Mouse (Mus musculus) hindbrain, postnatal 0 days (tissue): Measurements from ENCODE around the gene Tdrd5. TPM values are rescaled to one million over a fixed set of nuclear protein-coding genes. Genes with fewer than 3 reads are reported as not detected.
"Not testable (repeated sequence)": the region's sequence is repeated elsewhere in the genome, so short reads cannot be mapped to it uniquely, and the experiment has no call there.

Source experiments
- ATAC-seq: fragments of 200-750 bp; cut with Nextera tagmentation; 2 replicates; pipeline ENCODE4 v1.8.0; 2017; ENCODE audit warnings: mild to moderate bottlenecking, moderate TSS enrichment, moderate library complexity
- DNase-seq: peaks from one replicate; pipeline ENCODE4 v3.0.0-alpha.2; 2015; ENCODE audit warnings: low spot score
- H3K27ac ChIP-seq: fragments of 300-500 bp; sonication (generic); 2 replicates; pipeline ENCODE4 v1.5.1; 2014; ENCODE audit warnings: mild to moderate bottlenecking
- H3K27me3 ChIP-seq: fragments of 300-500 bp; sonication (generic); 2 replicates; pipeline ENCODE4 v1.6.1; 2014; ENCODE audit warnings: low read length, mixed read lengths; ENCODE audit not compliant: insufficient read depth
- H3K36me3 ChIP-seq: fragments of 300-500 bp; sonication (generic); 2 replicates; pipeline ENCODE4 v1.6.1; 2014; ENCODE audit warnings: low read length, mixed read lengths; ENCODE audit not compliant: insufficient read depth
- H3K4me1 ChIP-seq: fragments of 300-500 bp; sonication (generic); 2 replicates; pipeline ENCODE4 v1.6.1; 2014; ENCODE audit warnings: antibody characterized with exemption, low read length, mixed read lengths; ENCODE audit not compliant: insufficient read depth
- H3K4me2 ChIP-seq: fragments of 300-500 bp; sonication (generic); 2 replicates; pipeline ENCODE4 v1.6.1; 2014; ENCODE audit warnings: low read depth, mild to moderate bottlenecking, low read length, moderate library complexity, mixed read lengths
- H3K4me3 ChIP-seq: fragments of 300-500 bp; sonication (generic); 2 replicates; pipeline ENCODE4 v1.5.1; 2014; ENCODE audit warnings: low read length
- H3K9ac ChIP-seq: fragments of 300-500 bp; sonication (generic); replicated peaks from 2 replicates; pipeline ENCODE4 v1.6.1; 2014; ENCODE audit warnings: mild to moderate bottlenecking, low read length, moderate library complexity, mixed read lengths
- H3K9me3 ChIP-seq: fragments of 300-500 bp; sonication (generic); 2 replicates; pipeline ENCODE4 v1.6.1; 2016; ENCODE audit warnings: low read length, mixed read lengths
- CTCF ChIP-seq: IDR thresholded peaks from 2 replicates; pipeline ENCODE4 v1.5.1; 2016; ENCODE audit warnings: antibody characterized with exemption, control low read depth, low read depth
- WGBS: fragments of 180-500 bp; shearing (Covaris S2); extraction: QIAGEN DNeasy Blood & Tissue Kit; methylation state at CpG from one replicate; pipeline ENCODE4 v1.1.7; 2014; 5-methylcytosine and 5-hydroxymethylcytosine counted together
- polyA plus RNA-seq: library from polyadenylated mRNA; unstranded; fragments of >200 nt; fragmentation: Nextera tagmentation; extraction: Ambion mirVana; gene quantifications from 2 replicates; pipeline ENCODE4 v1.2.1, GENCODE M21; 2015
- total RNA-seq: library from RNA; depleted of rRNA; stranded (reverse); fragments of >200 nt; gene quantifications from 2 replicates; pipeline ENCODE4 v1.2.3, GENCODE M21; 2014

The Tdrd5 gene
- total and polyA plus RNA-seq, 2 experiments from 2014 or later = 1.3 to 1.5 TPM

GRCm38 (mm10) chr1:156284851-156285540 is 18.5 kb downstream of the Tdrd5 start:
- no peak for DNase-seq
- Histone ChIP-seq H3K4me2 (no peak overlapping the region), H3K36me3 (no peaks in the 10 kb centered on the region), H3K4me1 (no peaks in the 10 kb centered on the region), H3K27ac (no peak overlapping the region), H3K27me3 (no peaks in the 10 kb centered on the region), H3K4me3 (no peak overlapping the region), H3K9me3 (no peaks in the 10 kb centered on the region), H3K9ac (no peak overlapping the region)
- no peak for TF ChIP-seq CTCF
- 41% methylated on average over 9 of the region's 9 CpGs for WGBS
- ATAC-seq = no peak

GRCm38 (mm10) chr1:156284207-156284606 is 19.3 kb downstream of the Tdrd5 start:
- TF ChIP-seq CTCF = no peak
- no peak overlapping the region for H3K9ac ChIP-seq
- DNase-seq = no peak
- H3K27ac ChIP-seq = no peak overlapping the region
- H3K27me3 ChIP-seq = no peaks in the 10 kb centered on the region
- no peaks in the 10 kb centered on the region for H3K9me3 ChIP-seq
- WGBS = 72% methylated on average over 10 of the region's 10 CpGs
- H3K36me3 ChIP-seq = no peaks in the 10 kb centered on the region
- H3K4me3 ChIP-seq = no peak overlapping the region
- H3K4me1 ChIP-seq = no peaks in the 10 kb centered on the region
- no peak overlapping the region for H3K4me2 ChIP-seq
- no peak for ATAC-seq

GRCm38 (mm10) chr1:156280131-156280530 is 23.3 kb downstream of the Tdrd5 start:
- no peak overlapping the region for H3K4me3 ChIP-seq
- H3K9ac ChIP-seq = no peak overlapping the region
- 81% methylated on average over 7 of the region's 7 CpGs for WGBS
- TF ChIP-seq CTCF = no peak
- no peaks in the 10 kb centered on the region for H3K27me3 ChIP-seq
- DNase-seq (no peak), ATAC-seq (no peak)
- H3K36me3 ChIP-seq = no peaks in the 10 kb centered on the region
- H3K27ac ChIP-seq = no peak overlapping the region
- H3K4me1 ChIP-seq = no peaks in the 10 kb centered on the region
- H3K9me3 ChIP-seq = no peaks in the 10 kb centered on the region
- no peak overlapping the region for H3K4me2 ChIP-seq

- no peaks in the 10 kb centered on the region for H3K9me3 ChIP-seq
- H3K4me3 ChIP-seq = no peak overlapping the region
- H3K4me2 ChIP-seq = no peak overlapping the region
- DNase-seq (no peak), ATAC-seq (no peak)
- H3K9ac ChIP-seq = no peak overlapping the region
- no peak overlapping the region for H3K27ac ChIP-seq
- no peaks in the 10 kb centered on the region for H3K4me1 ChIP-seq
- H3K27me3 ChIP-seq = no peaks in the 10 kb centered on the region
- no peak for TF ChIP-seq CTCF
- 65% methylated on average over 7 of the region's 7 CpGs for WGBS
- no peaks in the 10 kb centered on the region for H3K36me3 ChIP-seq
Observed at GRCm38 (mm10) chr1:156273647-156274046, 29.8 kb downstream of the Tdrd5 start.

- DNase-seq = peak; percentile 54
- no peak for ATAC-seq
- no peak overlapping the region for H3K4me3 ChIP-seq
- 36% methylated on average over 5 of the region's 5 CpGs for WGBS
- no peaks in the 10 kb centered on the region for H3K9me3 ChIP-seq
- no peak overlapping the region for H3K27ac ChIP-seq
- H3K36me3 ChIP-seq = no peaks in the 10 kb centered on the region
- H3K27me3 ChIP-seq = no peaks in the 10 kb centered on the region
- no peak overlapping the region for H3K4me2 ChIP-seq
- no peak overlapping the region for H3K9ac ChIP-seq
- no peak for TF ChIP-seq CTCF
- H3K4me1 ChIP-seq = no peaks in the 10 kb centered on the region
Observed at GRCm38 (mm10) chr1:156271654-156272053, 31.8 kb downstream of the Tdrd5 start.

GRCm38 (mm10) chr1:156270471-156270870 is 33.0 kb downstream of the Tdrd5 start:
- Histone ChIP-seq H3K27ac (no peak overlapping the region), H3K4me2 (no peak overlapping the region), H3K9ac (no peak overlapping the region), H3K27me3 (no peaks in the 10 kb centered on the region), H3K9me3 (no peaks in the 10 kb centered on the region), H3K4me1 (no peaks in the 10 kb centered on the region), H3K4me3 (no peak overlapping the region), H3K36me3 (no peaks in the 10 kb centered on the region)
- no peak for TF ChIP-seq CTCF
- DNase-seq (no peak), ATAC-seq (no peak)
- 83% methylated on average over 9 of the region's 9 CpGs for WGBS

- H3K9ac ChIP-seq, H3K4me2 ChIP-seq, H3K4me3 ChIP-seq, H3K36me3 ChIP-seq, H3K27ac ChIP-seq, H3K4me1 ChIP-seq, DNase-seq, H3K27me3 ChIP-seq, H3K9me3 ChIP-seq, ATAC-seq: not testable (repeated sequence)
- 26% methylated on average over 3 of the region's 3 CpGs for WGBS
Observed at GRCm38 (mm10) chr1:156268546-156268945, 34.9 kb downstream of the Tdrd5 start.
